Mouse (Mus musculus): ENCODE data around the gene Stk11.

GRCm38 (mm10) chr10:80156752-80157053 lies 41.1 kb downstream of the Stk11 start:
- TF ChIP-seq POLR2A (IDR thresholded peaks at IDR 0.05; ENCODE audit: low read depth, low read length) (no peak), MYC (IDR thresholded peaks at IDR 0.05; ENCODE audit: low read depth, low read length) (no peak)

Data from CH12.LX (cell line).